Mouse (Mus musculus) lung, postnatal 10 days (tissue): ENCODE data around the gene Zfp709.
A peak's percentile ranks its signal among the peaks of the same experiment; 100 is the strongest.
"Not testable (repeated sequence)": the region's sequence is repeated elsewhere in the genome, so short reads cannot be mapped to it uniquely, and the experiment has no call there.

ENCODE experiments used
- DNase-seq: peaks from one replicate; pipeline ENCODE4 v3.0.0; 2021

The Zfp709 gene

DNA sequence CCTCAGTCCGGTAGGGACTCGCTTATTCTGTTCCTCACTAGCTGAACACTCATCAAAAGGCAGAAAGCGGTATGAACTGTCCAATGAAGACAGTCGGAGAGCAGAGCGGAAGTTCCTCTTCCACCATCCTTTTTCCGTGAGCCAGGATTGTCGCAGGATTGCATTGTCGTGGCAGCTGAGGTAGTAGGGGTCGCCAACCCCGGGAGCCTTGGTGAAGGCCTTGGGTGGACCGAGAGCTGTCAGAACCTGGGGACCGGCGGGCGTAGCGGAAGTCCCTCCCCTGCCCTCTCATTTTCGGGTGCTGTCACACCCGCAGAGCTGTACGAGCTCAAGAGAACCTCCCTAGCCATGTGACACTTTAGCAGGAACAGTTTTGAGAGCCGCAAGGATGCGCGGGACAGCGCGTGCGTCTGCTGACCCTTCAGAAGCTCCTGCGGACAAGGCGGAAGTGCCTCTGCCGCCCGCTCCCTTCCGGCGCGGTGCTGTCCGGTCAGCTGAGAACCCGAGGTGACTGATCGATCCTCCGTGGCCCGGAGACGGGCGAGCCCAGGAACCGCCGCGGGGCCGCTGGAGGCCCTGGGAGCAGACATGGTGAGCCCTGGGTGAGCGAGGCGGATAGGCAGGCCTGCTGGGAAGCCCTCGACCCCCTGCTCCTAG lies at the start of gene Zfp709:
Zfp709 (plus strand) TSS at position 402 of the 657 bp plus-strand sequence.
- peak; percentile 74 for DNase-seq

DNA sequence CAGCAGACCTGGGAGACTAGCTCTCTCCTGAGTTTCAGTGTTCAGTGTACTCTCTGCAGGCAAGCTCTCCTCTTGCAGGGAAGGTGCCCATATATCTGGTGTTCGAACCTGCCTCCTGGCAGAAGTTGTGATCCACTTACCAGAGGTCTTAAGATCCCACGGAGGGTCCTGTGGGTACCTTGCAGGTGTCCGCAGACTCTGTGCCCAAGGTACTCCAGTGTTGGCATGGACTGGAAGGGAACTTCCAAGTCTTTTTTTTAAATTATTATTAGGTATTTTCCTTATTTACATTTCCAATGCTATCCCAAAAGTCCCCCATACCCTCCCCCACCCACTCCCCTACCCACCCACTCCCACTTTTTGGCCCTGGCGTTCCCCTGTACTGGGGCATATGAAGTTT lies 43.6 kb upstream of the Zfp709 start:
- not testable (repeated sequence) for DNase-seq

DNA sequence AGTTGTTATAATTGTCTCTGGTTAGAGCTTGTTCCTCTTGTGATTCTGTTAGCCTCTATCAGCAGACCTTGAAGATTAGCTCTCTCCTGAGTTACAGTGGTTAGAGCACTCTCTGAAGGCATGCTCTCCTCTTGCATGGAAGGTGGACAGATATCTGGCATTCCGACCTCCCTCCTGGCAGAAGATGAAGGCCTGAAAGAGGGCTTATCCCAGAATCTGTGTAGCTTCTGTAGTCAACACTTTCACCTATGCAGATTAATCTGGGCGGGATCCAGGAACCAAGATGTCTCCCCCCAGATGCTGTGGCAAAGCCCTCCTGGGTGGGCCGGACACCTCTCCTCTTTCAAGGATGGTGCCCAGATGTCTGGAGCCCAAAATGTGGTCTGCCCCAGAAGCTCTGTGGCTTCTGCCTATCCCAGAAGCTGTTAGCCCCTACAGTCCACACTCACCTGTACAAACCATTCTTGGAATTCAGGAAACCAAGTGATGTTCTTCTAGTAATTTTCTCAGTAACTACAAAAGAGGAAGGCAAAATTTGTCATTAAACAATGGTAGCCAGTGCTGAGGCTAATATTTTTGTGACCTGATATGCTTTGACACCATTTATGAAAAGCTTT lies 40.5 kb upstream of the Zfp709 start:
- not testable (repeated sequence) for DNase-seq

DNA sequence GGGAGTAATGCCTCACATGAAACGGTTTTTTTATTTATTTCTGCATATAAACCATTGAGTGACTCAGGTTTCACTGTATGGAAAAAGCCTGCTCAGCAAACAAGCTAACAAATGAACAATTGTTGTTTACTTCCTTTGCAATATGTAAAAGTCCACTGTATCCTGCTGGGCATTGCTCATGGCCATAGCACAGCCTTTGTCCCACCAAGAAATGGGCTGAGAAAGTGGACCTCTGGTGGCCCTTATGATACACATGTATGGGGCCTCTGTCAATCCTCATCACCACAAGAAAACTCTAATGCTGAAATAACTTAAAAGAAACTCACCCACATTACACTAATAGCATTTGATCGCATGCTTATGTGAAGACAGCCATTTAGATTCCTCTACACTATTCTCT lies 39.3 kb upstream of the Zfp709 start:
- not testable (repeated sequence) for DNase-seq

DNA sequence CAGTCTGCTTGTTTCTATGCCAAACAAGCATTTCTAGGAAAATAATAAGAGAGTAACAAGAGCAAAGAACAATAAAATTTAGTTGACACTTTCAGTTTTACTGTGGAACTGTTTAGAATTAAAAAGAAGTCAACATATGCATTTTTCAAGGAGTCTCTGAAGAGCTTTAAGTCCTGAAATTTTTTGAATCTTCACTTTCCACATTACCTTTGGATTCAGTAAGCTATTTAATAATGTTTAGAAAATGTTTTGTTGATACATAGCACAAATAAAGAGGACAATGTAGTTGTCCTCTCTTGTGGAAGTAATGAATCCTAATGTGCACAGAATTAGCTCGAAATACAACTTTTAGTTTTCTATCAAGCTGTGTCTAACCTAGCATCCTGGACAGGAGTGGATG lies 37.4 kb upstream of the Zfp709 start:
- DNase-seq = not testable (repeated sequence)

DNA sequence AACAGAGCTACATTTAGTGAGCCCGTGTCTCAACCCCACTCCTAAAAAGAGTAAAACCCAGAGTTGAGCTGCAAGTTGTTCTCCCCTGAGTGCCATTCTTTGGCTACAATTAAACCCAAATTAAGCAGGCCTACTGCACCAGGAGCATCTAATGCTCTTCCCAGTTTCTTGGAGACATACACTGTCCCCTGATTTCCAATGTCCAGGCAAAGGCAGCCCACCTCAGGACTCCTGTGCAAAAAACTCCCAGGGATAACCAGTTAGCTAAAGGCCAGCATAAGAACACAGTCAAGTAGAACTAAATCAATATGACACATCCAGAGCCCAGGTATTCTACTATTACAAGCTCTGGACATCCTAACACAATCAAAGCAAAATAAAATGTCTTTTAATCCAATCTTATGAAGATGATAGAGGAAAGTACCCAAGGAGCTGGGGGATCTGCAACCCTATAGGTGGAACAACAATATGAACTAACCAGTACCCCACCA lies 35.8 kb upstream of the Zfp709 start:
- DNase-seq = not testable (repeated sequence)

DNA sequence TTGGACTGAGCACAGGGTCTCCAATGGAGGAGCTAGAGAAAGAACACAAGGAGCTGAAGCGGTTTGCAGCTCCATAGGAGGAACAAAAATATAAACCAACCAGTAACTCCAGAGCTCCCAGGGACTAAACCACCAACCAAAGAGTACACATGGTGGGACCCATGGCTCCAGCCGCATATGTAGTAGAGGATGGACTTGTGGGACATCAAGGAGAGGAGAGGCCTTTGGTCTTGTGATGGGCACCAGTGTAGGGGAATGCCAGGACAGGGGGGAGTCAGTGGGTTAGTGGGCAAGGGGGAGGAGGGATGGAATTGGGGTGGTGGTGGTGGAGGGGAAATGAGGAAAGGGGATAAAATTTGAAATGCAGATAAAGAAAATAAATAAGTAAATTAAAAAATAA lies 35.1 kb upstream of the Zfp709 start:
- DNase-seq = not testable (repeated sequence)

DNA sequence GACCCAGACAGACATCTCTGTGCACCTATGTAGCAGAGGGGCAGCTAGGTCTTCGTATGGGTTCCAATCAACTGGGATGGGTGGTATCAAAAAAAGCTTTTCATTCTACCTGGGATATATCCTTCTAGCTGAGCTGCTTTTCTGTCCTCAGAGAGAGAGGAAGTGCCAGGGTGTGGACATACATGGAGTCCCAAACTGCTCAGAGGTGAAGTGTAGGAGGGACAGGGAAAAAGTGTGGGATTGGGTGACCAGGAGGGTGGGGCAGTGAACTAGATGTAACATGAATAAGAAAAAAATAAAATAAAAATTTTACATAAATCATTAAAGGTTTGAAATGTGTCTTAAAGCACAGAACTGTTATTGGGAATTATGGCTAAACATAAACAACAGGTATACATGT lies 30.8 kb upstream of the Zfp709 start:
- not testable (repeated sequence) for DNase-seq

DNA sequence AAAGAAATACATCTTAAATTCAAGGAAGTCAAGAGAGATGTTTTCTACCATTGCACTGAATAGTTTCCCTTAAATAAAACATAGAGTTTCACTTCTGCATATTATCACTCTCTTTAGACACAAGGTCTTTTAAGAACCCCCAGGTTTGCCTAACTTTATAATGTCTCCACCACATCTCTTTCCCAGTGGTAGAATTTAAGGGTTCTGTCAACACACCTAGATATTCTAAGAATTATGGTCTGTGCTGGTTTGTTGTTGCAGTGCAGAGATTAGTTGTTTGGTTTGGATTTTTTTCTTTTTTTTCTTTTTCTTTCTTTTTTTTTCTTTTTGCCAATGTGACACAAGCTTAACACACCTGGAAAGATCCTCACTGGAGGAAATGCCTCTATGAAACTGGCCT lies 28.5 kb upstream of the Zfp709 start:
- not testable (repeated sequence) for DNase-seq

DNA sequence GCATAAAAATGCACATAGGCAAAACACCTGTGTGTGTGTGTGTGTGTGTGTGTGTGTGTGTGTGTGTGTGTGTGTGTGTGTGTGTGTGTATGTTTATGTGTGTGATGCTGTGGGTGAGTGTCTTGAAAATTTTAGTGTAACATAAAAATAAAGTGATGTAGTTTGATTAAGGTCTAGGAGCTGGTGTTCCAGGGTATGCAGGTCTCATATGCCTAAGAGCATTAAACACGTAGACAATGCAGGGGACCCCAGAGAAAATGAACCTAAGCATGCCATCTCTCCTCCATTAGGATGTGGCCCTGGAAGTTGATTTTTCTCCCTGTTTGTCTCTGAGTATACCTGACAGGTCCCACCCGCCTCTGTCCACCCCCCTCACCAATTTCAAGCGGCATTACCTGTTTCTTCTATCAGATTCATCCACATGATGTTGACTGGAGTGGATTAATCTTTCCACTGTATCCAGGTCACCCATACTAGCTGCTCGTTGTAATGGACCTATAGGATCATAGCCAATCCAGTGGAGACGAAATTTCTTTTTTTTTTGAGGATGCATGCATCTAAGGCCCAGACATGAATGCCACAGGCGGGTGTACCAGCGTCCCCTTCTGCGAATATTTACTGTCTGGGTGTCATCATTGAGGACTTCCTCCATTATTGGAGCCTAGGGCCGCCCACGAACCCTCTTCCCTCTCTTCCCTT lies 25.0 kb upstream of the Zfp709 start:
- DNase-seq = not testable (repeated sequence)

DNA sequence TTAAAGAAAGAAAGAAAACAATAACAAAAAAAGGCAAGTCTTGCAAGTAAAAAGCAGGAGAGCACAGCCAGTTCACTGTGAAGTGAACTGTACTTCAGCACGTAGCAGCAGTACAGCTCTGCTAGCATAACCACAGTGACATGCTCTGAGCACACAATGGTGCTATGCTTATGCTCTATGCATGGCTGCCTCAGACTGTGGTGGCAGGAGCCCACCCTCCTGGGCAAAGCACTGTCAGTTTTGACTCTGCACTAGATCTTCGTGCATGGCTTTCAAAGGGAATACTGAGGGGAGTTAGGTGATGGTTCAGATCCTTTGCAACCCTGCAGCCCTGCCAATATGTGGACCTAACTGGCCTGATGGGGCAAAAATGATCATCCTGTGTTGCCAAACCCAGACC lies 24.5 kb upstream of the Zfp709 start:
- not testable (repeated sequence) for DNase-seq

DNA sequence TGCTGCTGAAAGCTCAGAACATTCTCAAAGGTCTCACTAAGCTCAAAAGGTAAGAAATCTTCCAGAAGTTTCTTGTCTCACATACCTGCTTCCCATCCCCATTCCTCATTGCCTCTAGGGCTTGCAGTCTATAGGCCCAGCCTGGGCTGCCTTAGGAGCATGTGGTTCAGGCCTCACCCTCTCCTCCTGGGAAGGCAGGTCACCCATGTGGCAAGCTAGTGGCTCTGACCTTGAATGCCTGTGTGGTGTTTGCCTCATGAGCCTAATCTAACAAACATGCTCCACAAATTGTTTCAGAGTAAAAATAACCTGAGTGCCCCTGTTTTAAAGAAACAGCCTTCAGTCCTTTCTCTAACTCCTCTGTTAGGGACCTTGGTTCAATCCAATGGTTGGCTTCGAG lies 20.3 kb upstream of the Zfp709 start:
- DNase-seq = not testable (repeated sequence)

DNA sequence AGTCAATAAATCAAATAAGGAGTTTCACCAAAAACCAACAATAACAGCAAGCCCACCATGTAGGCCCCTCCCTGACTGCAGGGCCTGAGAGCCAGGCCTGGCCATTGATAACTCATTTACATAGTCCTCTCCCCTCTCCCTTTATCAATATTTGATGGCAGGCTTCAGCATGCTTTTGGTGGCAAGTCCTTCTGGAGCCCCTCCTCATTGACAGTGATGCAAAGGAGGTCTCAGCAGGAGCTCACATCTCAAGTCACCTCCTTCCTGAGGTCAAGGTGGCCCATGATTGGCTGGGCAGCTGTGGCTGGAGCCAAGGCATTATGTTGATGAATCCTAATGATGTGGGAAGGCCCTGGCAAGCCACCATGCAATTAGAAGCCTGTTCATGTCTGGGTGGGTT lies 19.8 kb upstream of the Zfp709 start:
- not testable (repeated sequence) for DNase-seq

DNA sequence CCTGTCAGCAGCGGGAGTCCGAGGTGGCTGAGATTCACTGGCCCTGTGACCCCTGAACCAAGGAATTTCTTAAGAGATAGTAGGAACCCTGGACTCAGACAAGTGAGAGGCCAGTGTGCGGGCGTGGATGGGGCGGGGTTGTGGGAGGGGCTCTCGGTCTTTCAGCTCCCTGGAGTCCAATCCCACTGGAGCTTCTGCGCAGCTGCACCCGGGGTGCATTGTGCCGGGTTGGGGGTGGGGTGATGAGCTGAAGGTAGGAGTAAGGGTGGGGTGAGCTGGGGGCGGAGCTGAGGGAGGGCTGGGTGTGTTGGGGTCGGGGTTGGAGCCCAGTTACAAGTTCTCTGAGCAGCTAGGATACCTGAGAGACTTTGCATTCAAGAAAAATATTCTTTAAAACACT lies 18.8 kb downstream of the Zfp709 start:
- DNase-seq = not testable (repeated sequence)

DNA sequence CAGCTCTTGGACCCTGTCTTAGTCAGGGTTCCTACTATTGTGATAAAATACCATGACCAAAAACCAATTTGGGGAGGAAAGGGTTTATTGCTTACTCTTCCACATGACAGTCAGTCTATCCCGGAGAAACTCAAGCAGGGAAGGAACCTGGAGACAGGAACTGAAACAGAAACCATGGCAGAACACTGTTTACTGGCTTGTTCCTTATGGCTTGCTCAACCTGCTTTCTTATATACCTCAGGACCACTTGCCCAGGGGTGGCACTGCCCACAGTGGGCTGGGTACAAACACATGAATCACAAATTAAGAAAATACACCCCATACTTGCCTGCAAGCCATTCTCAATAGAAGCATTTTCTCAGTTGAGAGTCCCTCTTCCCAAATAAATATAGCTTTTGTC lies 21.3 kb downstream of the Zfp709 start:
- DNase-seq = not testable (repeated sequence)

DNA sequence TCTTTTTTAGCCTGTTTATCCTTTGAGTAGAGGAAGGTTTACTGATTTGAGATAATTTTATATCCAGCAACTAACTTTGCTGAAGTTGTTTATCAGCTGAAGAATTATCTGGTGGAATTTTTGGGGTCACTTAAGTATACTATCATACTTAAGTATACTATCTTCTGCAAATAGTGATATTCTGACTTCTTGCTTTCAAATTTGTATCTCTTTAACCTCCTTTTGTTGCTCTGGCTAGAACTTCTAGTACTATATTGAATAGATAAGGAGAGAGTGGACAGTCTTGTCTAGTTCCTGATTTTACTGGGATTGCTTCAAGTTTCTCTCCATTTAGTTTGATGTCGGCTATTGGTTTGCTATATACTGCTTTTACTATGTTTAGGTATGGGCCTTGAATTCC lies 25.0 kb downstream of the Zfp709 start:
- DNase-seq = no peak

DNA sequence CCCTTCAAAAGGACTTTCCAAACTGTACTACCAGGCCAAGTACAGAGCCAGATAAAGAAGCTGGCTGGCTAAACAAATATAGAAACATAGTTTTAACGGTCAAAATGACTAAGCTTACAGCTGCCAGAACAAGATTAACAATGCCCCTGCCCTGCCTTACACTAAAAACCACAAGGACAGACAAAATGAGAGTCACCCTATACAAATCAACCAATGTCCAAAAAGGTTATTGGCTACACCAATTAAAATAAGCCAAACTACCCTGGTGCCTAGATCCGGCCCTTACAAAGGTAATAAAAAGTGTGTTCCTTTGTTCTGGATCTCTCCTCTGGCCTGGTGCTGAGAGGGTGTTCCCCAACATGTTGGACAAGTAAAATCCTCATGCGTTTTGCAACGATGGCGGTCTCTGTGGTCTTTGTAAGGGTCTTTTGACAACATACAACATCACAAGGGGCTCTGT lies 26.0 kb downstream of the Zfp709 start:
- no peak for DNase-seq

DNA sequence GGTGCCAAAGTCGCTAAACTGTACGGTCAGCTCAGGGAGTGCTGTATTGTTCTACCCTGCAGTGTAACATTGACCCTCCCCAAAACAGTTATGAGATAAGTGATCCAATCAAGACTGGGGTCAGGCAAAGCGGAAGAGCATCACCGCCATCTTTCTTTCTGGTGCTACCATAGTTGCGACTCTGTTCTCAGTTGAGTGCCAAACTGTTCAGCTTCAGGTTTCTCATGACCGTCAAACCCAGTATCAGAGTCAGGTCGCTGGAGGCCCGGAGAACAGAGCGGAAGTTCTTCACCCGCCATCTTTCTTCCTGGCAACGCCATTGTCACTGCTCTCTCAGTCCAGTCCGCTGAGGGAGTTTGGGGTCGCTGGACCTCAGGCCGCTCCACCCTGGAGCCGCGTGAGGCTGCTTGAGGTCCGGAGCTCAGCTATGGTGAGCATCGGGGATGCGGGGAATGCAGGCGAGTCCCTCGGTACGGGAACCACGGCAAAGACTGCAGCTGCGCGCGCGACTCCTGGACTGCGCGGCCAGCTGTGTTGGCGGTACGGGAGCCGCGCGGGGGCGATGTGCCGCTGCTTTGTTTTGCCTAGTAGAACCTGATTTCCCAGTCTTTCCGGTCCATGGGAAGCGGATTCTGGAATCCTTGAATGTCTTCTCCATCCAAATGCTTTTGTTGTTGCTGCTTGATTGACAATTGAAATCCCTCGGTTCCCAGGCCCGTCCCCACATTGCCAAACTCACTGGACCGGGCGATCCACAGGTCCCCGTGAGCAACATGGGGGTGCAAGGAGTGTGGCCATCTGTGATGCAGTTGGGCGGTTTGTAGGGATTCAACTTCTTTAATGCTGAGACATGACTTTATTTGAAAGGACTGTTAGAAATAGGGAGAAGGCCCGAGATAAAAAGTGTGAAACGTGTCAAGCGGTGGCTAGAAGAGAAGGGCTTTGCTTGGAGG lies 26.8 kb downstream of the Zfp709 start, which contains the start of the genes Zfp882 and Zfp617:
Zfp882 (plus strand) TSS at position 300 of the 953 bp plus-strand sequence.
Zfp617 (plus strand) TSS at position 327 of the 953 bp plus-strand sequence.
- peak; percentile 92 for DNase-seq

DNA sequence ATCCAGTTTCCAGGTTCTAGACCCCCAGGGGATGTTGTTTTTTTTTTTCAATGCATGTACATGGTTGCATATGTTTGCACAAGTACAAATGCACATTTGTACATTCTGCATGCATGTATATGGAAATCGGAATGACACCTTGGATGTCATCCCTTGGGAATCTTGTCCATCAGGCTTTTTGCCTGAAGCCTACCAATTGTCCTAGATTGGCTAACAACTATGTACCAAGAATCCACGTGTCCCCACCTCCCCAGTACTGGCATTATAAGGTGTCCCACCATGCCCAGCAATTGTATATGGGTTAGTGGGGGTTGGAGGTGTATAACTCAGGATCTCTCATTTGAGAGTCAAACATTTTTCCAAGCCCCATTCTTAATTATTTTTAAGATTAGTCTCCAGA lies 30.5 kb downstream of the Zfp709 start:
- no peak for DNase-seq

DNA sequence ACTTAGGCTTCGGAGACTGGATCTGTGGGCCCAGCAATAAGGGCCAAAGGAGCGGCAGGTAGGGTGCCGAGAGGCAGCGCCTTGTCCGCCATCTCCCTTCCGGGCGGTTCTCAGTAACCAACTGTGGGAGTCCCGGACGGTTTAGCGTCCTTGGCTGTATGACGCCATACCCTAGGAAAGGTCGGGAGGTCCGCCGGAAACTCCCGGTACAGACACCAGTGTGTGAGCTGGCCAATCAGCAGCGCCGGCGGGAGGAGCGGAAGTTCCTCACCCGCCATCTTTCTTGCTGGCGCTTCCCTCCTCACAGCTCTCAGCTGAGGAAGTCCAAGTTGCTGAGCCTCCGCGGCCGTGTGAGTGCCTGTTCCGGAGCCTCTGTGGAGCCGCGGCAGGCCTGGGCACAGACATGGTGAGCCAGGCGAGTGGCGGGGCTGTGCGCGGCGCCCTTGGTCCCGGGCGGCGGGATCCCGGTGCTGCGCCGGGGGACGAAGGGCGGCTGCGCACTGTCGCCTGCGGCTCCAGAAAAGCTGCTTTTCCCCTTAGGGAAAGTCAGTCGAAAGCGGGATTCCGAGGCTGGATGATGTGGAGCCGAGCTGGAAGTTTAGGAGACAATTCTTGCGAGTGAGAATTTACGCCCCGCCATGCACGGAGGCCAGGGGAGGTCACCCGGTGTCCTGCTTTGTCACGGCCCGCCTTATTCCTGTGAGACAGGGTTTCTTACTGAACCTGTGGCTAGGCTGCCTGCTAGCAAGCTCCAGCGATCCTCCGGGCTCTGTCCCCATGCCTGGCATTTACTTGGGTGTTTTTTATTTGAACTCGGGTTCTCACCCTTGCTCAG lies 41.0 kb downstream of the Zfp709 start:
- peak; percentile 97 for DNase-seq

DNA sequence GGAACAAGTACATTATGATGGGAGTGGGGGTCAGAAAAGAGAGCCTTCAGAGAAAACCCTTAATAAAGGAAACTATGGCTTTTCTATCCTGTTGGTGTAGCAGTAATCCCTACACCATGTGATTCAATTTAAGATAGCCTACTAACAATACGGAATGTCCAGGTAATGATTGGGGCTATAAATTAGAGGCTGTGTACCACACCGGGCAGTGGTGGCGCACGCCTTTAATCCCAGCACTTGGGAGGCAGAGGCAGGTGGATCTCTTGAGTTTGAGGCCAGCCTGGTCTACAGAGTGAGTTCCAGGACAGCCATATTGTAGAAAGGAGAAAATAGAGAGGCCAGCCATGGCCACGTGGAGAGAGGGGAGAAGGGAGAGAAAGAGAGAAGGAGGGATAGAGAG lies 44.0 kb downstream of the Zfp709 start:
- DNase-seq = no peak
